Mouse (Mus musculus) liver, embryonic 15.5 days (tissue): ENCODE results near the gene Olfr344. TPM values are rescaled to one million over a fixed set of nuclear protein-coding genes. Genes with fewer than 3 reads are reported as not detected.

Experiments used
- ATAC-seq: fragments of 200-750 bp; cut with Nextera tagmentation; 2 replicates; pipeline ENCODE4 v1.8.0; 2017; ENCODE audit warnings: moderate number of reproducible peaks, mild to moderate bottlenecking, moderate library complexity; ENCODE audit not compliant: insufficient read depth
- H3K27ac ChIP-seq: fragments of 300-500 bp; sonication (generic); replicated peaks from 2 replicates; pipeline ENCODE4 v1.5.1; 2015; ENCODE audit warnings: mild to moderate bottlenecking, inconsistent platforms
- H3K27me3 ChIP-seq: fragments of 300-500 bp; sonication (generic); 2 replicates; pipeline ENCODE4 v1.6.1; 2015; ENCODE audit warnings: mild to moderate bottlenecking, inconsistent platforms
- H3K36me3 ChIP-seq: fragments of 300-500 bp; sonication (generic); replicated peaks from 2 replicates; pipeline ENCODE4 v1.6.1; 2015; ENCODE audit warnings: moderate library complexity, mild to moderate bottlenecking, inconsistent platforms
- H3K4me1 ChIP-seq: fragments of 300-500 bp; sonication (generic); replicated peaks from 2 replicates; pipeline ENCODE4 v1.6.1; 2015; ENCODE audit warnings: inconsistent platforms
- H3K4me2 ChIP-seq: fragments of 300-500 bp; sonication (generic); 2 replicates; pipeline ENCODE4 v1.6.1; 2015; ENCODE audit warnings: moderate library complexity, mild to moderate bottlenecking, inconsistent platforms
- H3K4me3 ChIP-seq: fragments of 300-500 bp; sonication (generic); replicated peaks from 2 replicates; pipeline ENCODE4 v1.5.1; 2015; ENCODE audit warnings: mild to moderate bottlenecking, inconsistent platforms
- H3K9ac ChIP-seq: fragments of 300-500 bp; sonication (generic); 2 replicates; pipeline ENCODE4 v1.6.1; 2015; ENCODE audit warnings: moderate library complexity, mild to moderate bottlenecking, inconsistent platforms
- H3K9me3 ChIP-seq: fragments of 300-500 bp; sonication (generic); replicated peaks from 2 replicates; pipeline ENCODE4 v1.6.1; 2016; ENCODE audit warnings: inconsistent platforms
- WGBS: fragments of 180-500 bp; shearing (Covaris S2); methylation state at CpG from one replicate; pipeline ENCODE4 v1.1.7; 2015; ENCODE audit warnings: mixed read lengths; ENCODE audit not compliant: insufficient replicate concordance; 5-methylcytosine and 5-hydroxymethylcytosine counted together
- polyA plus RNA-seq: library from polyadenylated mRNA; unstranded; fragments of >200 nt; fragmentation: Nextera tagmentation; extraction: Ambion mirVana; gene quantifications from 2 replicates; pipeline ENCODE4 v1.2.1, GENCODE M21; 2015

Olfr344 gene
- polyA plus RNA-seq, result not detected in 2 replicates

DNA sequence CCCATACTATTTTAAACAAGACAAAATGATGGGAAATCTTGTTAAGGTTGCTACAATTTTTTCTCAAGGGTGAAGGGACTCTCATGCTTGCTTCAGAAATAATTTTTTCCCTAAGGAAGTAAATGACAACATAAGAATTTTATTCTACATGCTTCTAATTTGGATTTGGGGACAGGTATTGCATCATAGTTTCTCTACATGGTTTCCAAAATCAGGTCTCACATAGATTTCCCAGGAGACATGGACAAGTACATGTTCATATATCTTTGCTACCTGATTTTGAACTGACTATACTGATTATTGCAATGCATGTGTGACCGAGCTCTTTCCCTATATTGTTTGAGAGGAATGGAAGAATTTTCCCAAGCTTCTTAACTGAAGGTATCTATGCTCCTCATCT, at the start of gene Olfr344:
Olfr344 (plus strand) TSS at position 301 of the 400 bp plus-strand sequence.
- Histone ChIP-seq H3K27ac (no peak within 1 kb of the TSS), H3K9me3 (no peaks in the 10 kb centered on the region), H3K9ac (no peak within 1 kb of the TSS), H3K27me3 (no peaks in the 10 kb centered on the region), H3K4me2 (no peak within 1 kb of the TSS), H3K4me3 (no peak within 1 kb of the TSS), H3K36me3 (no peaks in the 10 kb centered on the region), H3K4me1 (no peaks in the 10 kb centered on the region)
- 48% methylated on average over 1 of the region's 1 CpGs for WGBS
- no peak for ATAC-seq

DNA sequence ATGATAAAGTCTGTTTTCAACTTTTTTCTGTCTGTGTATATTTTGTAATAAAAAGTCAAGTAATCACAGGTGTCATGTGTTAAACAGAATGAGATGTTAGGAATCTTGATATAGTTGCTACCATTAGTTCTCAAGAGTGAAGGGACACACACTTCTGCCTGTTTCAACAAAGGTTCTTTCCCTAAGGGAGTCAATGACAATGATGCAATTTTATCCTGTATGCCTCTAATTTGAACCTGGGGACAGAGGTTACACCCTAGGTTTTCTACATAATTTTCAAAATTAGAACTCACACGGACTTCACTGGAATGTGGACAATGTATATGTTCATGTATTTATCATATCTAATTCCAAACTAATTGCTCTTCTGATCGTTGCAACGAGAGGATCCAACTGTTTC, 41.8 kb upstream of the Olfr344 start, which contains the start of gene Olfr342:
Olfr342 (plus strand) TSS at position 301 of the 400 bp plus-strand sequence.
- H3K36me3 ChIP-seq, result no peaks in the 10 kb centered on the region
- H3K9ac ChIP-seq, result no peak within 1 kb of the TSS
- ATAC-seq, result no peak
- H3K4me1 ChIP-seq, result no peaks in the 10 kb centered on the region
- H3K9me3 ChIP-seq, result no peaks in the 10 kb centered on the region
- H3K4me2 ChIP-seq, result no peak within 1 kb of the TSS
- H3K27ac ChIP-seq, result no peak within 1 kb of the TSS
- H3K27me3 ChIP-seq, result no peaks in the 10 kb centered on the region
- H3K4me3 ChIP-seq, result no peak within 1 kb of the TSS
- 31% methylated on average over 3 of the region's 3 CpGs for WGBS

DNA sequence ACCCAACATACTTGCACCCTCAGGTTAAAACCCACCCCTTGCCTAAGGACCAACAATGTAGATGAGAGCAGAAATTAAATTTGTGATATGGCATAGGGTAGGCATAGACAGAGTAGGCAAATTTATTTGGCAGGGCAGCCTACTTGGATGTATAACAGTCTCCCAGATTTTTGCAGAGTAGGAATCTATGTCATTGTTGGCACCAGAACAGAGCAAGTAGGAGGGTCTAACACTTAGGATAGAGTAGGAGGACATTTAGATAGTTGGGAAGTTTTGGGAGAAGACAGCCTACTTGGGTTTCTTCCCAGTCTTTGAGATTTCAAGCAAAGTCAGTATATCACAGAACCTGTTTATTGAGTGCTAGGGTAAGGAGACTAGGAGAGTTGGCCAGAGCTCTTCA, 1.3 kb upstream of the Olfr344 start:
- no peak overlapping the region for H3K4me2 ChIP-seq
- no peak overlapping the region for H3K27ac ChIP-seq
- no peak overlapping the region for H3K9ac ChIP-seq
- no peak for ATAC-seq
- H3K4me3 ChIP-seq, result no peak overlapping the region
- H3K27me3 ChIP-seq, result no peaks in the 10 kb centered on the region
- H3K36me3 ChIP-seq, result no peaks in the 10 kb centered on the region
- H3K4me1 ChIP-seq, result no peaks in the 10 kb centered on the region
- no peaks in the 10 kb centered on the region for H3K9me3 ChIP-seq

DNA sequence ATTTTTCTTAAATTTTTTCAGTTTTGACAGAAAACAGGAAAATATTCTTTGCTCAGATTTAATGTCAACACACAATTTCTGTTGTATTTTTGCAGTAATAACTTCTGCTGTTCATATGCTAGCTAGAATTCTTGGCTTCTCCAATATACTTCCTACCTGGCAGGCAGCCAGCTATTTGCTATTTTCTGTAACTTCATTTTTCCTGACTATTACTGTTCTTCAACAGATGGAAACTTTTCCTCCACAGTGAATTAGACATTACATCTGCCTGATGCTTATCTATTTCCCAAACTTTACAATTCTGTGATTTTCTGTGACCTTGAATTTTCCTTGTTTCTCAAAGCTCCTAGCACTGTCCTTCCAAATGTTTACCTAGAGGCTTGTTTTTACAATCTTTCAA, 560 bp downstream of the Olfr344 start:
- Histone ChIP-seq H3K36me3 (no peaks in the 10 kb centered on the region), H3K9ac (no peak overlapping the region), H3K4me2 (no peak overlapping the region), H3K27me3 (no peaks in the 10 kb centered on the region), H3K4me1 (no peaks in the 10 kb centered on the region), H3K27ac (no peak overlapping the region), H3K4me3 (no peak overlapping the region), H3K9me3 (no peaks in the 10 kb centered on the region)
- ATAC-seq, result no peak

DNA sequence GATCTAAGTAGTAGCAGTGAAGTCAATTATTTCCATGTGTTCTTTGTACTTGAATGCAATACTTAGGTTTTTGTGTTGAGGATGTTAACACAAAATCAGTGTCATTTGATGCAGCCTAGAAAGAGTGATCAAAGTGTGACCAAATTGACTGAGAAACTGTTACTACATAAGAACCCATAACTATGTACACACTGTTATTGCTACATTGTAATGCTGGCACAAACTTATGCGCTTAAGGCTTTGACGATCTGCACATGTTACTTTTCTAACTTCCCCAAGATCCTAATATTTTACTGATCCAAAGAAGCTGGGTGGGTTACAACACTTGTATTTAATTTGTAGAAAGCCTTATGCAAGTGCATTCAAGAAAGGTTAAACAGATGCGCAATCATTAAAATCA, 1.4 kb downstream of the Olfr344 start:
- Histone ChIP-seq H3K27ac (no peak overlapping the region), H3K27me3 (no peaks in the 10 kb centered on the region), H3K9me3 (no peaks in the 10 kb centered on the region), H3K4me1 (no peaks in the 10 kb centered on the region), H3K4me2 (no peak overlapping the region), H3K4me3 (no peak overlapping the region), H3K36me3 (no peaks in the 10 kb centered on the region), H3K9ac (no peak overlapping the region)
- ATAC-seq, result no peak
- WGBS, result 74% methylated on average over 3 of the region's 3 CpGs

Other genes starting within 250 kb of the Olfr344 start
- not detected in 2 replicates for gene Olfr338, start 193.1 kb upstream of the Olfr344 start, polyA plus RNA-seq
- gene Olfr339, start 147.7 kb upstream of the Olfr344 start, polyA plus RNA-seq, result not detected in 2 replicates
- gene Olfr340, start 114.1 kb upstream of the Olfr344 start, polyA plus RNA-seq, result not detected in 2 replicates
- gene Olfr341, start 84.2 kb upstream of the Olfr344 start, polyA plus RNA-seq, result not detected in 2 replicates
- gene Olfr342, start 41.7 kb upstream of the Olfr344 start, polyA plus RNA-seq, result not detected in 2 replicates
- not detected in 2 replicates for gene Olfr345, start 73.4 kb downstream of the Olfr344 start, polyA plus RNA-seq
- not detected in 2 replicates for gene Olfr346, start 119.1 kb downstream of the Olfr344 start, polyA plus RNA-seq
- not detected in 2 replicates for gene Olfr347, start 165.2 kb downstream of the Olfr344 start, polyA plus RNA-seq
- not detected in 2 replicates for gene Olfr348, start 217.6 kb downstream of the Olfr344 start, polyA plus RNA-seq
- gene Olfr50, start 223.9 kb downstream of the Olfr344 start, polyA plus RNA-seq, result not detected in 2 replicates